Mouse (Mus musculus): ENCODE results near the gene Mcm10. TPM values are rescaled to one million over a fixed set of nuclear protein-coding genes. Genes with fewer than 3 reads are reported as not detected.

Gene Mcm10
- total and polyA plus RNA-seq, 3 experiments, result 102 to 214 (median 107) TPM

- Histone ChIP-seq H3K9me3 (replicated peaks; ENCODE audit: insufficient read depth, low read length) (no peaks in the 10 kb centered on the region), H3K4me1 (ENCODE audit: control insufficient read depth in 1 of 2, insufficient read depth in 2 of 2, low read length in 2 of 2) (peaks cover 35 to 44% of the 10 kb centered on the region in 2 experiments), H3K79me2 (ENCODE audit: control insufficient read depth, insufficient read depth, low read length, poor library complexity) (no peaks in the 10 kb centered on the region), H3K27ac (ENCODE audit: control insufficient read depth, low read depth, low read length) (peak overlapping the region; percentile 58), H3K36me3 (ENCODE audit: control insufficient read depth in 1 of 2, insufficient read depth in 2 of 2, low read length in 2 of 2) (peaks cover 7 to 46% of the 10 kb centered on the region in 2 experiments), H3K4me3 (ENCODE audit: control insufficient read depth in 1 of 2, insufficient read depth in 1 of 2, low read depth in 2 of 2, low read length in 2 of 2) (no peak overlapping the region), H3K9ac (ENCODE audit: control insufficient read depth, low read depth, low read length, poor library complexity, severe bottlenecking) (no peak overlapping the region), H3K27me3 (ENCODE audit: control insufficient read depth in 1 of 2, insufficient read depth in 2 of 2, low read length in 2 of 2) (no peaks in the 10 kb centered on the region)
- TF ChIP-seq CHD1 (IDR thresholded peaks at IDR 0.05; ENCODE audit: low read depth, low read length) (0 out of 2 replicates have a peak, but pooled peaks have one; percentile 3), RCOR1 (IDR thresholded peaks at IDR 0.05; ENCODE audit: low read depth, low read length) (0 out of 2 replicates have a peak, but pooled peaks have one; percentile 47), TCF12 (IDR thresholded peaks at IDR 0.05; ENCODE audit: low read depth, low read length) (0 out of 2 replicates have a peak, but pooled peaks have one; percentile 21), ETS1 (IDR thresholded peaks at IDR 0.05; ENCODE audit: low read depth, low read length) (peak; percentile 45; the same call in 1 of the 2 replicates), EP300 (IDR thresholded peaks at IDR 0.05; ENCODE audit: low read depth in 1 of 2, low read length in 2 of 2) (peak in 1 of 2 experiments; percentile 44; a peak in 2 of 4 replicates), UBTF (IDR thresholded peaks at IDR 0.05; ENCODE audit: borderline replicate concordance, insufficient read depth, low read depth, low read length) (no peak), JUND (IDR thresholded peaks at IDR 0.05; ENCODE audit: low read depth, low read length) (no peak)
- DNase-seq (ENCODE audit: low read depth, low spot score), result peak; percentile 51
Observed at GRCm38 (mm10) chr2:5039350-5040170, 27.0 kb upstream of the Mcm10 start.

- Histone ChIP-seq H3K9ac (ENCODE audit: control insufficient read depth, low read depth, low read length, poor library complexity, severe bottlenecking) (no peak overlapping the region), H3K4me1 (ENCODE audit: control insufficient read depth in 1 of 2, insufficient read depth in 2 of 2, low read length in 2 of 2) (peaks cover 25 to 33% of the 10 kb centered on the region in 2 experiments), H3K27ac (ENCODE audit: control insufficient read depth, low read depth, low read length) (no peak overlapping the region), H3K27me3 (ENCODE audit: control insufficient read depth in 1 of 2, insufficient read depth in 2 of 2, low read length in 2 of 2) (no peaks in the 10 kb centered on the region), H3K36me3 (ENCODE audit: control insufficient read depth in 1 of 2, insufficient read depth in 2 of 2, low read length in 2 of 2) (peaks cover 7 to 37% of the 10 kb centered on the region in 2 experiments), H3K79me2 (ENCODE audit: control insufficient read depth, insufficient read depth, low read length, poor library complexity) (no peaks in the 10 kb centered on the region), H3K4me3 (ENCODE audit: control insufficient read depth in 1 of 2, insufficient read depth in 1 of 2, low read depth in 2 of 2, low read length in 2 of 2) (no peak overlapping the region), H3K9me3 (replicated peaks; ENCODE audit: insufficient read depth, low read length) (no peaks in the 10 kb centered on the region)
- DNase-seq (ENCODE audit: low read depth, low spot score), result no peak
- no peak for TF ChIP-seq ELF1 (IDR thresholded peaks at IDR 0.05; ENCODE audit: low read depth, low read length)
- TF ChIP-seq MAFK (IDR thresholded peaks at IDR 0.05; ENCODE audit: borderline replicate concordance, low read depth, low read length), result no peak
- no peak for TF ChIP-seq MAX (IDR thresholded peaks at IDR 0.05; ENCODE audit: low read length)
- no peak for TF ChIP-seq CHD2 (IDR thresholded peaks at IDR 0.05; ENCODE audit: low read length)
- no peak for TF ChIP-seq POLR2A (IDR thresholded peaks at IDR 0.05; ENCODE audit: control insufficient read depth in 1 of 2, insufficient read depth in 1 of 2, low read depth in 1 of 2, low read length in 2 of 2, poor library complexity in 1 of 2)
- TF ChIP-seq KAT2A (conservative IDR thresholded peaks at IDR 0.05; ENCODE audit: low read depth, low read length), result no peak
Observed at GRCm38 (mm10) chr2:5038320-5038719, 25.7 kb upstream of the Mcm10 start.

Measured in MEL (cell line).